Mouse (Mus musculus) heart, postnatal 0 days (tissue): ENCODE data around the gene Afm.

Experiments
- CTCF ChIP-seq: IDR thresholded peaks from 2 replicates; pipeline ENCODE4 v1.5.1; 2016; ENCODE audit warnings: antibody characterized with exemption, control low read depth, low read depth
- EP300 ChIP-seq: IDR thresholded peaks from 2 replicates; pipeline ENCODE4 v1.6.1; 2016; ENCODE audit warnings: antibody characterized with exemption, low read depth

DNA sequence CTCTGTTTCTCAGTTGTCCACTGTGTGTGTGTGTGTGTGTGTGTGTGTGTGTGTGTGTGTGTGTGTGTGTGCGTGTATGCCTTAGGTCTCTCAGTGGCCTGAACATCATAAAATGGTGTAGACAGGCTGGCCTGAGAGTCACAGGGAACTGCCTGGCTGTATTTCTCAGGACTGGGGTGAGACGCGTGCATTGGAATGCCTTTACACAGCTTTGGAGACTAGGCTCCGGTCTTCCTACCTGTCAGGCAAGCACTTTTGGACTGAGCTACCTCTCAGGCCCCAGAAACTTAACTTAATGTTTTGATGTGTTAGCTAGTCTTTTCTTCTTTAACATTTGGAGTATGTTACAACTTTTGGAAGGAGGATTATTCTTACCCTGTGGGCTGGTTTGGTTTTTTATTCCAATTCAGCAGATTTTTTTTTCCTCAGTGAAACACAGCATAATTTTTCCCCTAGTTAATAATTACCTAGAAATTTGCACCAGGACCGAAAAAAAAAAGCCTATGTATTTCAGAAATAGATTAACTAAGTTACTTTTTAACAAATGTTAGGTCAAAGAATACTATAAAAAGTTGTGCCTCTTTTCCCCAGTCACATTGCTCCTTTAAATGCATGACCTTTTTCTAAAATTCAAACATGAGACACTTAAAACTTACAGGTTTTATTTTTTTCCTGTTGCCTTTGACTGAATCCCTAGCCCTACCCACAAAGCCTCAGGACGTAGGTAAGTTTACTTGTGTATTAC is at the start of gene Afm:
- TF ChIP-seq CTCF (no peak), EP300 (no peak)
